Mouse (Mus musculus) splenic B cell, adult 2 months (primary cell): ENCODE results near the gene Foxo3.

Experiments
- DNase-seq: peaks from one replicate; pipeline ENCODE4 v3.0.0-alpha.2; 2011; ENCODE audit warnings: low read depth, low spot score
- H3K27me3 ChIP-seq: 2 replicates; pipeline ENCODE4 v1.6.1; 2012; ENCODE audit warnings: mild to moderate bottlenecking, low read length, moderate library complexity, mixed read lengths; ENCODE audit not compliant: control insufficient read depth, poor library complexity, insufficient read depth, severe bottlenecking
- H3K36me3 ChIP-seq: 2 replicates; pipeline ENCODE4 v1.6.1; 2012; ENCODE audit warnings: mild to moderate bottlenecking, low read length, moderate library complexity, mixed read lengths; ENCODE audit not compliant: control insufficient read depth, poor library complexity, insufficient read depth, severe bottlenecking

Gene Foxo3

DNA sequence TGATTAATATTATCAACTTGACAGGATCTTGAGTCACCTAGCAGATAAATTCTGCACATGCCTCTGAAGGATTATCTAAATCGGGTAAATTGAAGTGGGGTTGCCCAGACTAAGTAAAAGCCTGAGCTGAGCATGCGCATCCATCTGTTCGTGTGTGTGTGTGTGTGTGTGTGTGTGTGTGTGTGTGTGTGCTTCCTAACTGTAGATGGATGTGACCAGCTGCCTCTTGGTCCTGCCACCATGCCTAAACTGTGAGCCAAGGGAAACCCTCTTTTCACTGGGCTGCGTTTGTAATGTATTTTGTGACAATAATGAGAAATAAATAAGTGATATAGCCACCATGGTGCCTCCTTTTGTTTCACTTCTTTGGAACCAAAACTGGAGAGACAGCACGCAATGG is 102.3 kb downstream of the Foxo3 start:
- no peaks in the 10 kb centered on the region for H3K36me3 ChIP-seq
- no peak for DNase-seq
- no peaks in the 10 kb centered on the region for H3K27me3 ChIP-seq

DNA sequence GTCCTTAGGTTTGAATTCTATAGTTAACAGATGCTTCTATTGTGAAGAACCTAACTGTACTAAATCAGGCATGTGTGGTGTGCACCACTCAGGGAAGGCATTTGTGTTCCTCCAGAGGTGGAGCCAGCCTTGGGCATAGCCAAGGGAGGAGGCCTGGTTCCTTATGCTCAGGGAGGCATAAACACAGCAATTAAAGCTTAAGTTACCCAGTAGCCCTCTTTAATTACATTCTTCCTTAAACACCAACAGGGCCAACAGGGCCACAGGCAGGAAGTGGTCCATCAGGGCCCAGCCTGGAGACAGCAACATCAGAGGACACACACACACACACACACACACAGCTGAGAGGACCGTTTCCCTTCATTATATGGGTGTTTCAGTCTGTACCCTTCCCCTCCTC is 102.7 kb downstream of the Foxo3 start:
- Histone ChIP-seq H3K36me3 (no peaks in the 10 kb centered on the region), H3K27me3 (no peaks in the 10 kb centered on the region)
- DNase-seq = no peak

DNA sequence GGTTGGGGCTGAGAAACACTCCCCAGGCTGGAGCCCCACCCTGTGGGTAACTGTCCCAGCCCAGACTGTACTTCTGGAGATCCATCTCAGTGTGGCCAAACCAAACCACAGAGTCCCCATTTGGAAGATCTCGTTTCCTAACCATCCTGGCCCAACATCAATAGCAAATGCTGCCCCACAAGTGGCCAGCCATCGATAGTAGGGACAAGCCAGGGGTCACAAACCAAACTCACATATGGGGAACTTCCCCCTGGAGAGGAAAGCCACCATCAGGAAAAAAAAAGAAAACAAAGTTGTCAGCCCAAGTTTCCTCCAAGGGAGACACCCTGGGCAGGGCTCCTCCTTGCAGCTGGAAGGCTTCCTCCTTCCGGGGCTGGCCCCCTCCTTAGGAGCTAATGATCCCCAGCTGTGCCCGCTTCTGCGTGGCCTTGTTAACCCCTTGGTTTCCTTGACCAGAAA is 105.6 kb downstream of the Foxo3 start:
- H3K36me3 ChIP-seq = no peaks in the 10 kb centered on the region
- no peak for DNase-seq

DNA sequence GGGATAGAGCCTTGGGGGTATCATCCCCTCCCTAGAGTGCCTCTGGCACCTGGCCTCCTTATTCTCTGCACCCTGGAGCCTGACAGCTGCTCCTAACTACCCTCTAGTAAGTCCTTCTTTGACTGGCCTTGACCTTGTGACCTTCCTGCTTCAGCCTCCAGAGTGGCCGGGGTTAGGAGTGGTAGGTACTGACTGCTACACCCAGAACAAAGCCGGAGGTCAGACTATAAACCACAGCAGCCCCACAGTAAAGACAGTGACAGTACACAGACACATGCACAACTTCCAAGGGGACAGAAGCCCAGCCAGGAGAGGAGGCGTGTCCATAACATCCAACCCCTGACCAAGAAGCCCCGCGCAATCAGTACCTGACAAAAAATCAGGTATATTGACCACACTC is 106.4 kb downstream of the Foxo3 start:
- Histone ChIP-seq H3K27me3 (no peaks in the 10 kb centered on the region), H3K36me3 (no peaks in the 10 kb centered on the region)
- DNase-seq = no peak

More for the DNA sequence above, 105.6 kb downstream of the Foxo3 start:
- no peaks in the 10 kb centered on the region for H3K27me3 ChIP-seq

DNA sequence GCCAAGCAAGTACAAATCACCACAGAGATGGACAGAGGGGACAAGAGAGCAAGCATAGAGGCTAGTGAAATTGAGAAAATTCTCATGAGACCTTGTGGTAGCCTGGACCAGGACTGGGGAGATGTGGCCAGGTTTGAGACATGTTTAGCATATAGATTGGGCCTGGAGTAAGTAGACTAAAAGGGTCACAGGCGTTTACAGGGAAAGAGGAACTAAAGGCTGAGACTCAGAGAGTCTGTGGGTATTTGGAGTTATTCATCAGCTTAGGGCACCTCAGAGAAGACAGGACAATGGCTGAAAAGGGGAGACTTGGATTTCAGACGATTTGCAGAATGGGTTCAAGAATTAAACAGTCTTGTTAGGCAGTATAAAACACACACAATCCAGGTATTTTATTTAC is 121.8 kb downstream of the Foxo3 start:
- no peak for DNase-seq
- Histone ChIP-seq H3K27me3 (no peaks in the 10 kb centered on the region), H3K36me3 (no peaks in the 10 kb centered on the region)

DNA sequence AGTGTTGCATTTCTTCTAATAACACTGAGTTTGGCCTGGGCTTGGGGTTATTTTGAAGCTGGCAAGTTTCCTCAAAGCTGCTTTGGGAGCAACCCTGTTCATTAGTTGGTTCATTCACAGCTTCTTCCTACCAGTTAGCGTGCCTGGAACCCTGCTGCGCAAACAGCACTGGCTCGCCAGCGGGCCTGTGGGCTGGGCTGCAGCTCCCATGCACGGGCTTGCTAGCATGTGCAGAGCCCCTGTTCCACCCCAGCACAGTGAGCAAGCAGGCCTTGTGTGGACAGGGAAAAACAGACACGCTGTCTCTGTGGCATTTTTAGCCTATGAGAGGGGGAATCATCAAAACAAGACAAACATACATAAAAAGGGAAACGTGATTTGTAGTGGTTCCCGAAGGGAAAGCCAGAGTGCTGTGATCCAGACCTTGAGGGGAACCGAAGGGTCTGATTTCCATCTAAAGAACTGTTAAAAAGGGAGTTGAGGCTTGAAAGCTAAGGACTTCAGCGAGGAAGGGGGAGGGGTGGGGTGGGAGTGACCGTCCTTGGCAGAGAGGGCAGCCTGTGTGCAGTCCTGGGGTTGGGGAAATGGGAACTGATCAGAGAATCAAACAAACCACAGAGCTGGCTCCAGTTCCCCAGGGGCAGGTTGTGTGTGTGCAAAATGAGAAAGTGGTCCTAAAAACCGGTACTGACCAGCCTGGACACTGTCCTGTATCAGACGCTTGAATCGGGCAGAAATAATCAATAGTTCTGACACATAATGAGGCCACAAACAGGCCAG is 123.9 kb downstream of the Foxo3 start:
- no peak for DNase-seq

DNA sequence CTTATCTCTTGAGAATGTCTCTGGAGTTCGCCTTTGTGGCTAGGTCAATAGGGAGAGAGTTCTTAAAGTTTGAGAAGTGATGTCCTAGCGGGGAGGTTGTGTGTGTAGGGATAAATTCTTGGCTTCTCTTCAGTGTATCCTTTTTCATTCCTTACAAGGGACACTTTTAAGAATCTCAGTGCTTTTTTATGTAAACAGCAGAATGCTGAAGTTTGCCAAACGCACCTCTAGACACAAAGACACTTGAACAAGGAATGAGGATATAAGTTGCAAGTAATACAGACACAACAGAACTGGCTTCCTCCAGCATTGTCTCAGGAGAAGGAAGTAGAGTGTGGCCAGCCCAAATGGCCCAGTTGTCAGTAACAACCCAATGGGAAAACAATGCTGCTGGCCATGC is 126.8 kb downstream of the Foxo3 start:
- no peak for DNase-seq
- Histone ChIP-seq H3K27me3 (no peaks in the 10 kb centered on the region), H3K36me3 (no peaks in the 10 kb centered on the region)

More for the DNA sequence above, 123.9 kb downstream of the Foxo3 start:
- Histone ChIP-seq H3K27me3 (no peaks in the 10 kb centered on the region), H3K36me3 (no peaks in the 10 kb centered on the region)

DNA sequence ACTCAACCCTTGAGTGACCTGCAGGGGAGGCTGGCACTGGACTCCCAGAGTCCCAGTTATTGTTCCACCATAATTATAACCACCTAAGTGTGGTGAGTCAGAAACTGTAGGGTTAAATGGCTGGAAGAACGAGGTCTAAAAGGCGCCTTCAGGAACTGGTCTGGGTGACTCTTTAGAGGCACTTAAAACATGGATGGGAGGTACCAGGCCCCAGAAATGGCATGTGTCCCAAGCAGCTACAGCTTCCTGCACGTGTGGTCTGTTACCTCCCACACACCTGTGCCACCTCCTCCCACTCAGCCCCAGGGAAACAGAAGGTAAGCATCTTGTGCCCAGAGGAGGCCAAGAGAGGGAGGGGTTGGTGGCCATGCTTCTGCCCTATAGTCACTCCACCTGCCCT is 128.2 kb downstream of the Foxo3 start:
- no peaks in the 10 kb centered on the region for H3K27me3 ChIP-seq
- no peaks in the 10 kb centered on the region for H3K36me3 ChIP-seq
- no peak for DNase-seq

DNA sequence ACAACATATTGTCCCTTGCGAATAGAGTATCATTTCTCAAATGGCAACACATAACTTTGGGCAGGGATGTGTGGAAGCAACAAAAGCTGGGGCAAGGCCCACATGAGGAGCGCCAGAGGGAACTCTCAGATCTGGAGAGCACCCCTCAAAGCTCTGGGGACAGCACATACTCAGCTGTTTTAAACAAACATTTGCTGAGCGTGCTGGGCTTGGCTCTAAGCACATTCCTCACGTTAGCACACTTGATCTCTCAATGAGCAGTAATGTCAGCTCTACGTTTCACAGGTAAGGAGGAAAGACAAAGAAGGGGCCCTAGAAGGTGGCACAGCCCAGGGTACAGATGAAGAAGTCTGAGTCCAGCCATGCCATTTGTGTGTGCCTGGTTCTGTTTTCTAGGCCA is 131.3 kb downstream of the Foxo3 start:
- H3K27me3 ChIP-seq = no peaks in the 10 kb centered on the region
- no peaks in the 10 kb centered on the region for H3K36me3 ChIP-seq
- DNase-seq = no peak

DNA sequence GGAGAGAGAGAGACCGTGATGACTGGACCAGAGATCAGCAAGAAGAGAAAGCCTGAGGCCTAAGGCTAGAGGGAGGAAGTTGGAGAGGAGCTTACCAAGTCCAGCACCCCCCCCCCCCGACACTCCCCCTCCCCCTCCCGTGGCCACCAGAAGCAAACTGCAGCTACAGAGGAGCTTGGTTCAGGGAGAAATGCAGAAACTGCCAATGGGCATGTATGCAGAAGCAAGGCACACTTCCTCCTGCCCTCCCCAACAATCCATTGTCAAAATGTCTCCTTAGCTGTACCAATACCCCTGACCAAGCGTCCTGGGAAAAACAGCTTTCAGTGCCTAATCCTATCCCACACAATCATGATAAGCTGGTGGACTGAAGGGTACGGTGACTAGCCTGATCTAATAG is 131.8 kb downstream of the Foxo3 start:
- no peak for DNase-seq
- Histone ChIP-seq H3K27me3 (no peaks in the 10 kb centered on the region), H3K36me3 (no peaks in the 10 kb centered on the region)

DNA sequence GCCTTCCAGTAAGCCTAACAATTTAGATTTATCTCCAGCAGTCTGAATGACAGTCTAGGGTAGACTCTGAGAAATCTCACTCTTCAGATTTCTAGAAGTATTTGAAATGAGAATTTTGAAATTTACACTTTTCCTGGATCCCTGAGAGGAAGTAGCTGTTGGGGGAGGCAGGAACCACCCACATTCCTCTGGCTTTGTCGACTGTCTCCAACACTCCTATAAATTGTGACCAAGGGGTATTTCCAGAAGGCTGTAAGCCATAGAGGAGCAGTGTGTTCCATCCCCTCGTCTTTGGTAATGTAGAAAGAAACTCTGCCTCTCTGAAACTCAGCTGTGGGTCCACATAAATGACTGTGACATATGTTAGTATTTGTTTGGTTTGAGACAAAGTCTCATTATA is 132.4 kb downstream of the Foxo3 start:
- H3K27me3 ChIP-seq = no peaks in the 10 kb centered on the region
- no peaks in the 10 kb centered on the region for H3K36me3 ChIP-seq
- no peak for DNase-seq

DNA sequence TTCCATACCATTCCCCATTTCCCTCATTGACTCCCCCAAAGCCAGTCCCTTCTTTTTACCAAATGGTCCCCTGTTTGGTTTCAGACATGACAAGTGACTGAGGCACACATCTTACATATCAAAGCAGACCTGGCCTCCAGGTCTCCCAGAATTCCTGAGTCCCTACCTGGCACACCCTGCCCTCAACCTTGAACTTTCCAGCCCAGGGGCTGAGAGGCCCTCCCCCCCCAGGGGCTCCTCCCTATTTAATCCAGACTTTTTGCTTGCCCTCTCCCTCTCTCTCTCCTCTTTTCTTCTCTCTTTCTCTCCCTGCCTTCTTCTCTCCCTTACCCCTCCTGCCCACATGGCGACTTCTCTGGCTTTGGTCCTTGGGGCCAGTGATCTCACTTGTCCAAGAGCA is 133.8 kb downstream of the Foxo3 start:
- H3K27me3 ChIP-seq = no peaks in the 10 kb centered on the region
- no peaks in the 10 kb centered on the region for H3K36me3 ChIP-seq
- DNase-seq = no peak

DNA sequence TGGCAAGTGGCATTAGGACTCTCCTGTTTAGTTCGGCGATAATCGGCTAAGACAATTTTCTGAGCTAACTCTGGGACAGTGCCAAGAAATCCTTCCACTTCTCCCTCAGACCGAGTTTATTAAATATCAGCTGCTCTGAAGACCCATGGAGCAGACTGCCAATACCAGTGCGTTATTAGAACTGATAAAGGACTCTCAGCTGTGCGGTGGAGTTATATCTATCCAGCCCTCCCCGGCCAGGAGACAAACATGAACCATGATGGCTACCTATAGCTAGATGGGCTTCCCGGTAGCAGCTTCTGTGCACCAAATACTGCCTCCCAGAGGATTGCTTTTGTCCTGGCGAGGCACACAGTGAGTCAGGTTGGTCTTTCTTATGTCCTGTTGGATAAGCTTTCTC is 134.5 kb downstream of the Foxo3 start:
- no peaks in the 10 kb centered on the region for H3K36me3 ChIP-seq
- no peaks in the 10 kb centered on the region for H3K27me3 ChIP-seq
- DNase-seq = no peak

DNA sequence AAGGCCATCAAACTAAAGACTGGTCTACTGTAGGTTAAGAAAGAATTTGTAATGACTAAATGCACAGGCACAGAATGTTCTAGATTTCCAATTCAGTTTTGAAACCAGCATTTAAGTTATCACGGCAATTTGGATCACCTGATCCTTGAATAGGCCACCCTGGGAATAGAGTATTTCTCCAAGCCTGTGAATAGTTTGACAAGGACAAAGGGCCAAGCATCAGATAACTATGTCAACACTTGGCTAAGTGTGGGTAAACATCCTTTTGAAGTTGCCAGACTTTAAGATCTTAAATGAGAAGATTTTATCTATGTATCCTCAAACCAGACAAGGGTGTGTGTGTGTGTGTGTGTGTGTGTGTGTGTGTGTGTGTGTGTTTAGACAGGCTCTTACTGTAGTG is 136.8 kb downstream of the Foxo3 start:
- no peak for DNase-seq
- no peaks in the 10 kb centered on the region for H3K36me3 ChIP-seq

DNA sequence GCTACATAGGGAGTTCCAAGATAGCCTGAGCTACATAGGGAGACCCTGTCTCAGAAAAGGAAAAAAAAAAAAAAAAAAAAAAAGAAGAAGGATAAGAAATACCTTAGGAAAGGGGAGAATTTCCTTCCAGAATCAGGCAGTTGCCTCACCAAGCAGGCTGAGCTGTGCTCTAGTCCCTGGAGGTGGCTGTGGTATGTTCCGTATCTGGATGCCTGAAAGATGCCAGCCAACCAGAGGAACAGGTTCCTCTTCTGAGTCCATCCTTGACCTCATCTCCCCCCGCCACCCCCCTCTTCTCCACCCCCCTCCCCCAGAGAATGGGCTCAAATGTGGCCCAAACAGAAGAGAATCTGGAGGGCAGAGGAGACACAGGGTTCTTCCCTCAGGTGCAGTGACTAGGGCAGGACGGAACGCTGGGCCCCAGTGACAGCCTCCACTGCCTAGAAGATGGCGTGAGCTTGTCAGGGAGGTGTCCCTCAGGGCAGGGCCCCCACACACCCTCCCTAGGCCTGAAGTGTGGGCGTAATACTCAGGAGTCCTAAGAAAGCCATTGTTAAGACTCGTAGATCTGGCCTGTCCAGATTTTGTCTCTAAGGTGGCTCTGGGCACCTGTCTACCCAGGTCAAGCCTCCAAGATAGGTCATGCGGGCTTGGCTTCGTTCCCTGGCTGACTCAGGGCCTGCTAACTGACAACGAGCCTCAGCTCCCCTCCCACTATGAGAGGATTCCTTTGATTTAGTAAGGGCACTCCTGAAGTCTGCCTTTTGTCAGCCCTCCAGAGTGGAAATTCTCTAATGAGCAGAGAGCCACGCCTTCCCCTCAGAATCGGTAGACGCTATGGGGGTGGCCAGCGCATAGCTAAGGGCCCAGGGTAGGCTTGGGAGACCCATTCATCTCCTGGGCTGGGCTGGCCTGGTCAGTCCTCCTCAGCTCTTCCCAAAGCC is 141.5 kb downstream of the Foxo3 start:
- DNase-seq = no peak
- H3K36me3 ChIP-seq = no peaks in the 10 kb centered on the region

More for the DNA sequence above, 136.8 kb downstream of the Foxo3 start:
- H3K27me3 ChIP-seq = no peaks in the 10 kb centered on the region

More for the DNA sequence above, 141.5 kb downstream of the Foxo3 start:
- H3K27me3 ChIP-seq = no peaks in the 10 kb centered on the region
